Mouse (Mus musculus): Measurements from ENCODE around the gene Gm49366.
"Not testable (repeated sequence)": the region's sequence is repeated elsewhere in the genome, so short reads cannot be mapped to it uniquely, and the experiment has no call there.

Gm49366 gene

GRCm38 (mm10) chr12:84033302-84033701 is 5.4 kb upstream of the Gm49366 start:
- DNase-seq, result not testable (repeated sequence)

- DNase-seq, result no peak
These were observed 4.6 kb upstream of the Gm49366 start for GRCm38 (mm10) chr12:84034108-84034507.

GRCm38 (mm10) chr12:84038241-84038640 is 494 bp upstream of the Gm49366 start, which contains the start of gene Acot4:
Gene Acot4 (plus strand): TSS chr12:84038379.
- DNase-seq, result peak in 1 of 2 experiments; percentile 25

- no peak for DNase-seq
These were observed 3.5 kb downstream of the Gm49366 start for GRCm38 (mm10) chr12:84042248-84042647.

GRCm38 (mm10) chr12:84044045-84044444 is 5.3 kb downstream of the Gm49366 start:
- DNase-seq, result no peak

- no peak for DNase-seq
These were observed 8.2 kb downstream of the Gm49366 start for GRCm38 (mm10) chr12:84046906-84047305.

- DNase-seq, result not testable (repeated sequence)
These were observed 12.0 kb downstream of the Gm49366 start for GRCm38 (mm10) chr12:84050744-84051143.

GRCm38 (mm10) chr12:84051937-84052474 is 13.3 kb downstream of the Gm49366 start, which contains the start of gene Acot3:
Gene Acot3 (plus strand): TSS chr12:84052144.
- DNase-seq, result no peak

GRCm38 (mm10) chr12:84052609-84053008 is 13.9 kb downstream of the Gm49366 start:
- no peak for DNase-seq

- no peak for DNase-seq
These were observed 14.4 kb downstream of the Gm49366 start for GRCm38 (mm10) chr12:84053173-84053572.

GRCm38 (mm10) chr12:84053679-84054391 is 15.1 kb downstream of the Gm49366 start:
- peak in 1 of 2 experiments; percentile 25 for DNase-seq

- DNase-seq, result no peak
These were observed 22.2 kb downstream of the Gm49366 start for GRCm38 (mm10) chr12:84060946-84061345.

GRCm38 (mm10) chr12:84062336-84062735 is 23.6 kb downstream of the Gm49366 start:
- DNase-seq, result no peak

- peak in 1 of 2 experiments; percentile 22 for DNase-seq
These were observed 24.5 kb downstream of the Gm49366 start for GRCm38 (mm10) chr12:84063228-84063627.

GRCm38 (mm10) chr12:84063833-84064232 is 25.1 kb downstream of the Gm49366 start:
- DNase-seq, result no peak

GRCm38 (mm10) chr12:84064621-84065020 is 25.9 kb downstream of the Gm49366 start:
- DNase-seq, result no peak

GRCm38 (mm10) chr12:84067752-84068151 is 29.0 kb downstream of the Gm49366 start:
- no peak for DNase-seq

- DNase-seq, result no peak
These were observed 29.6 kb downstream of the Gm49366 start for GRCm38 (mm10) chr12:84068296-84068695.

- DNase-seq, result no peak
These were observed 30.3 kb downstream of the Gm49366 start, which contains the start of gene Acot5 for GRCm38 (mm10) chr12:84068986-84069385. Gene Acot5 (plus strand): TSS chr12:84069325.

GRCm38 (mm10) chr12:84069582-84069981 is 30.8 kb downstream of the Gm49366 start:
- DNase-seq, result peak; percentile 34 to 36

GRCm38 (mm10) chr12:84071696-84072095 is 33.0 kb downstream of the Gm49366 start:
- no peak for DNase-seq

GRCm38 (mm10) chr12:84077371-84077990 is 38.7 kb downstream of the Gm49366 start:
- no peak for DNase-seq

- no peak for DNase-seq
These were observed 45.1 kb downstream of the Gm49366 start for GRCm38 (mm10) chr12:84083842-84084241.

GRCm38 (mm10) chr12:84084581-84084980 is 45.8 kb downstream of the Gm49366 start:
- no peak for DNase-seq
